Mouse (Mus musculus) gastrocnemius, adult 2 months (tissue): ENCODE measurements around the gene Dcbld2. TPM values are rescaled to one million over a fixed set of nuclear protein-coding genes. Genes with fewer than 3 reads are reported as not detected.

ENCODE experiments used
- DNase-seq: peaks from one replicate; pipeline ENCODE4 v3.0.0; 2022
- H3K27ac ChIP-seq: fragments of 200-600 bp; 2 replicates; pipeline ENCODE4 v1.8.1; 2022; ENCODE audit warnings: mild to moderate bottlenecking
- H3K4me3 ChIP-seq: fragments of 200-600 bp; 2 replicates; pipeline ENCODE4 v1.8.1; 2022; ENCODE audit warnings: mild to moderate bottlenecking, moderate library complexity
- CTCF ChIP-seq: fragments of 200-600 bp; IDR thresholded peaks from 2 replicates; pipeline ENCODE4 v1.8.1; 2022; ENCODE audit warnings: antibody characterized with exemption, mild to moderate bottlenecking, moderate library complexity
- intact Hi-C: fragments of 180-260 bp; cut with DNase I; formaldehyde crosslinking; loops from one replicate; pipeline ENCODE4 v1.15.1; 2025
- total RNA-seq, 2 experiments: library from RNA; stranded (reverse); gene quantifications; 2 replicates each; pipeline ENCODE4 v1.2.3; 2021

Gene Dcbld2
- total RNA-seq, 2 experiments from 2014 or later, result 4.0 to 6.3 TPM

DNA sequence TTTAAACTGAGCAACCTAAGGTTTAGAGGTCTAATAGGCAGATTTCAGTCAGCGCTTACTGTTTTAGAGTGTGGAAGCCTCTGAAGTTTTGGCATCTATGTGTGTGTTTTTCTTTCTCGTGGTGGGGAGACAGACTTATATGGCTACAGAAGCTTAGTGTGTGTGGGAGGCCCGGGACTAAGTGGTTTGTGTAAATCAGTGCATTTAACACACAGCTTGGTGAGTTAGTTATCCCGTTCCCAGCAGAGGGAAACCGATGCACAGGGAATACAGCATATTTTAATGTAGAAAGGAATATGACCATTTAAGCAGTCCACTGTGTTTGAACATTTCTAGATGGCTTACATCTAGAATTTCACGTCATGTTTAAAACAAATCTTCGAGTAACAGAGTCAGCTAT lies 1.6 kb downstream of the Dcbld2 start:
- no peak for TF ChIP-seq CTCF
- intact Hi-C loops, result loop anchor here (5.0 kb wide), 2 partner anchors 42 to 1693 kb away; partner anchors contain the start of gene Tfg
- DNase-seq, result no peak
- H3K27ac ChIP-seq, result peak overlapping the region; percentile 88
- H3K4me3 ChIP-seq, result peak overlapping the region; percentile 92

- DNase-seq, result no peak
- H3K4me3 ChIP-seq, result no peak overlapping the region
These were observed 6.6 kb downstream of the Dcbld2 start for GRCm38 (mm10) chr16:58414801-58415200.

DNA sequence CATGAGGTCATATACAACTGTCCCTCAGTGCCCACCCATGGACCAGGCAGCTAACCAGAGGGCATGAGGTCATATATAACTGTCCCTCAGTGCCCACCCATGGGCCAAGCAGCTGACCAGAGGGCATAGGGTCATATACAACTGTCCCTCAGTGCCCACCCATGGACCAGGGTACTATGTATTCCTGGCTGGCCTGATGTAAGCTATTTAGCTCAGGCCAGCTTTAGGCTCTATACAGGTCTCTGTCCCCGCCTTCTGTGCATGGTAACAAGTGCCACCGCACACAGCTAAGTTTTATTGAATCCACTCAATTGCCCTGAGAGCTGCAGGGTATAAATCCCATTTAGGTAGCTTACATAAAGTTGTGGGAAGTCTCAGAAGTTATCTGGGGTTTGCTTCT lies 7.3 kb downstream of the Dcbld2 start:
- no peak overlapping the region for H3K27ac ChIP-seq
- intact Hi-C loops, result no loop called here
- DNase-seq, result no peak
- TF ChIP-seq CTCF, result no peak
- no peak overlapping the region for H3K4me3 ChIP-seq

More at GRCm38 (mm10) chr16:58414801-58415200, 6.6 kb downstream of the Dcbld2 start:
- no peak for TF ChIP-seq CTCF
- no peak overlapping the region for H3K27ac ChIP-seq
- intact Hi-C loops, result no loop called here

- intact Hi-C loops, result no loop called here
- Histone ChIP-seq H3K27ac (0 out of 2 replicates have a peak overlapping the region, but pooled peaks have one; percentile 24), H3K4me3 (no peak overlapping the region)
- DNase-seq, result no peak
- no peak for TF ChIP-seq CTCF
These were observed 13.6 kb downstream of the Dcbld2 start for GRCm38 (mm10) chr16:58421696-58422354.

- no peak for TF ChIP-seq CTCF
- DNase-seq, result no peak
- intact Hi-C loops, result no loop called here
- Histone ChIP-seq H3K27ac (no peak overlapping the region), H3K4me3 (no peak overlapping the region)
These were observed 22.0 kb downstream of the Dcbld2 start for GRCm38 (mm10) chr16:58430246-58430645.

DNA sequence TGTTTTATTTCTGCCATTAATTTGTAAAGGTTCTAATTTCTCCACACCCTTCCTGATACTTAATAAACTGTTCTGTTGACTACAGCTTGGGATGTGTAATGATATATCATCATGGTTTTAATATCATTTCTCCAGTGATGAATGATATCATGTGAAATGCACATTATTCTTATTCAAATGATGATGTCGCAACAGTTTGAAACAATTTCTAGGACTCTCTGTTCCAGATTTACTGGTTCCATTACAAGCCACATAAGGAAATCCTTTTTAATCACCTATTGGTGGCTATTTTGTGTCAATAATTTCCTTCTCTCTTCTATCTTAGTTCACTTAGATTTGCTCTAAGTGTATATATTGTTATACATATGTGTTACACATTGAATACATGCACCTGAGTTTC lies 24.1 kb downstream of the Dcbld2 start:
- no peak for TF ChIP-seq CTCF
- H3K27ac ChIP-seq, result no peak overlapping the region
- intact Hi-C loops, result no loop called here
- DNase-seq, result no peak
- no peak overlapping the region for H3K4me3 ChIP-seq

DNA sequence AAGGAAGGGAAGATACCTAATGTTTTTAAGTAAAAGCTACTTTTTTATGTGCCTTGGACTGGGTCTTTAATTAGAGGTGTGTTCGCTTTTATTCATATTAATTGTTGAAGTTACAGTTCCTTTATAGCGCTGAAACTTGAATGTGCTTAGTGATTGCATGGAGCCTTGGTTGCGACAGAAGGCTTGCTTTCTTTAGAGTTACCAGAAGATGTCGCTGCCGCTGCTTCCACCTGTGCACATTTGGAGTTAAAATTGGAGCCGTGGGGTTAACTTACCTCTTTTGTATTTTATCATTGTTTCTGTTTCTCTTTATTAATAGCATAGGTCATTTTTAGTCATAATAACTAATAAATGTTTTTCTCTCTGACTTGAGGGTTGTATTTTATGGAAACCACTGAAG lies 36.5 kb downstream of the Dcbld2 start:
- no peak for DNase-seq
- peak; percentile 31; the same call in 1 of the 2 replicates for TF ChIP-seq CTCF
- intact Hi-C loops, result no loop called here
- no peak overlapping the region for H3K4me3 ChIP-seq
- no peak overlapping the region for H3K27ac ChIP-seq

GRCm38 (mm10) chr16:58446281-58447259 lies 38.3 kb downstream of the Dcbld2 start:
- intact Hi-C loops, result no loop called here
- no peak for DNase-seq
- Histone ChIP-seq H3K4me3 (no peak overlapping the region), H3K27ac (no peak overlapping the region)
- TF ChIP-seq CTCF, result no peak

DNA sequence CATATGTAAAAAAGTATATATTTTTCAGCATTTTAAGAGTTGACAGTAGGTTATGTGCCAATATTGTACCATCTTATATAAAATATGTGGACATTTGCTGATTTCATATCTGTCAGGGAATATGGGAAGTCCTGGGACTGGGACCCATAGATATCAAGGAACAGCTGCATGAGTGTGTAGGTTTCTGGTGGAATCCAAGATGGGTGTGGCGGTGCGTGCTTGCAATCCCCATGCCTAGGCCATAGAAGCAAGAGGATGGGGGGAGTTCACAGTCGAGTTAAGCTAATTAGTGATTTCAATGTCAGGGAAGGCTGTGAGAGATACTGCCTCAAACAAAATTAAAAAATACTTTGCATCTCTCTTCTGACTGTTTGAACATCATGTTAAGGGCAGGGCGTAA lies 40.8 kb downstream of the Dcbld2 start:
- DNase-seq, result no peak
- no peak overlapping the region for H3K27ac ChIP-seq
- intact Hi-C loops, result no loop called here
- H3K4me3 ChIP-seq, result no peak overlapping the region
- TF ChIP-seq CTCF, result no peak

- TF ChIP-seq CTCF, result peak; percentile 18; the same call in 1 of the 2 replicates
- no peak for DNase-seq
- intact Hi-C loops, result loop anchor here (1.0 to 5.0 kb wide), 3 partner anchors 43 to 302 kb away; partner anchors contain the start of gene Dcbld2
- Histone ChIP-seq H3K4me3 (no peak overlapping the region), H3K27ac (no peak overlapping the region)
These were observed 42.4 kb downstream of the Dcbld2 start for GRCm38 (mm10) chr16:58450648-58451047.

- intact Hi-C loops, result loop anchor here (1.0 to 5.0 kb wide), 3 partner anchors 44 to 301 kb away; partner anchors contain the start of gene Dcbld2
- DNase-seq, result no peak
- H3K4me3 ChIP-seq, result no peak overlapping the region
- peak; percentile 49 for TF ChIP-seq CTCF
- no peak overlapping the region for H3K27ac ChIP-seq
These were observed 43.4 kb downstream of the Dcbld2 start for GRCm38 (mm10) chr16:58451647-58452046.

GRCm38 (mm10) chr16:58453138-58453537 lies 44.9 kb downstream of the Dcbld2 start:
- Histone ChIP-seq H3K4me3 (no peak overlapping the region), H3K27ac (0 out of 2 replicates have a peak overlapping the region, but pooled peaks have one; percentile 12)
- intact Hi-C loops, result loop anchor here (5.0 kb wide), 2 partner anchors 46 to 299 kb away; partner anchors contain the start of gene Dcbld2
- TF ChIP-seq CTCF, result no peak
- no peak for DNase-seq

- Histone ChIP-seq H3K4me3 (no peak overlapping the region), H3K27ac (no peak overlapping the region)
- no peak for DNase-seq
- no peak for TF ChIP-seq CTCF
- intact Hi-C loops, result loop anchor here (1.0 to 5.0 kb wide), 4 partner anchors 47 to 298 kb away; partner anchors contain the start of gene Dcbld2
These were observed 45.6 kb downstream of the Dcbld2 start for GRCm38 (mm10) chr16:58453820-58454219.
